Mouse (Mus musculus): ENCODE results near the gene Iqcf1. TPM values are rescaled to one million over a fixed set of nuclear protein-coding genes. Genes with fewer than 3 reads are reported as not detected.
A peak's percentile ranks its signal among the peaks of the same experiment; 100 is the strongest.

The Iqcf1 gene
- polyA plus RNA-seq, 1 experiment from 2014 or later = not detected

DNA sequence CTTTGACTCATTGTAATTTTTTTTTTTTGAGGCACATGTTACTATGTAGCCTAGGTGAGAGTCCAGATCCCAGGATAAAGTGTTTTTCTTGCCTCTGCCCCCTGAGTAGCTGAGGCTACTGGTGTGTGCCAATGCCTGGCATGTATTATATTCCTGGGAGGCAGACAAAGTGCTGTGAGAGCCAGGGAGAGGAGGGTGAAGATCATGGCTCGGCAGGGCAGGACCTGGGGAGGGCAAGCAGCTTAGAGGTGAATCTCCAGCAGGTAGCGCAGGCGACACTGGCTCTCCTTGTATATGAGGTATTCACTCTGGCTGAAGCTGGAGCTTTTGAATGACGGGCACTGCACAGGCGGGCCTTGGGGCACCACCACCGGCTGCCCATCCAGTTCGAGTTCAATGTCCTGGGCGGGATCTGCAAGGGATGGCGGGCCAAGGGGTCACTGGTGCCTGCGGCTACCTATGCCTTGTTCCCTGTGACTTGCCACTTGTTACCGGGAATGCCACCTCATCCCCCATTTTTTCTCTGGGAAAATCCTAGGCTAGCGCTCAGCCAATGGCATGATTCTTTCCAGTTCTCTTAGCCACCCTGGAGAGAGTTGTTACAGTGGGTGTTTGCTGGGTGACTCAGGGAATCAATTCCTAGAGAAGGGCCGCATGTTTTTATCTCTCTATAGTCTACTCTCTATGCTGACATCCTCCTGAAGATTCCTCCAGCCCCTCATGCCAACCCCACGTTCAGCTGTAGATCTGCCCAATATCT, 28.6 kb upstream of the Iqcf1 start:
- Histone ChIP-seq H3K36me3 (ENCODE audit: control insufficient read depth, insufficient read depth, low read length) (no peaks in the 10 kb centered on the region), H3K27me3 (ENCODE audit: control insufficient read depth, insufficient read depth, low read length) (no peaks in the 10 kb centered on the region), H3K9ac (ENCODE audit: low read depth, low read length) (no peak overlapping the region), H3K4me1 (replicated peaks; ENCODE audit: control insufficient read depth, insufficient read depth, low read length) (0 out of 2 replicates have a peak, but pooled peaks cover 4% of the 10 kb centered on the region), H3K4me3 (ENCODE audit: low read depth, low read length) (no peak overlapping the region), H3K4me2 (replicated peaks; ENCODE audit: low read depth, low read length) (no peak overlapping the region), H3K9me3 (ENCODE audit: control insufficient read depth, low read length) (no peaks in the 10 kb centered on the region), H3K27ac (ENCODE audit: low read depth, low read length) (no peak overlapping the region)
- ATAC-seq (ENCODE audit: low FRiP score) = no peak
- WGBS = 64% methylated on average over 14 of the region's 14 CpGs
- no peak for DNase-seq (ENCODE audit: low spot score)

DNA sequence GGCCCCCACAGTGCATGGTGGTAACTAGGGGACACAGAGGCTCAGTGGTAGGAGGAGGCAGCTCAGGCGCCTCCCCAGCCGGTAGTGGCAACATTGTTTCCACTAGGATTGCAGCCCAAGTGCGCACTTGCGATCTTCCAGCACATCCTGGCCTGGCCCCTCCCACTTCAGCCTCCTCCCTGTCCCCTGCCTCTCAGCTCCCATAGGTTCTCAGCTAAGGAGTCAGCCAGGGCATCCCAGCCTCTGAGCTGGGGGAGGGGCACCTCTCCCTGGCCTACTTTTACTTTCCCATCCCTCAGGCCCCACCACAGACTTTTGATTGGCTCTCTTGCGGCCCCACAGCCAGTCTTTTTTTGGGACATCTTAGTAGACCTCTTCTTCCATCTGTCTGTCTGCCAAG, 27.9 kb upstream of the Iqcf1 start:
- Histone ChIP-seq H3K27me3 (ENCODE audit: control insufficient read depth, insufficient read depth, low read length) (no peaks in the 10 kb centered on the region), H3K4me2 (replicated peaks; ENCODE audit: low read depth, low read length) (no peak overlapping the region), H3K4me1 (replicated peaks; ENCODE audit: control insufficient read depth, insufficient read depth, low read length) (0 out of 2 replicates have a peak, but pooled peaks cover 4% of the 10 kb centered on the region), H3K36me3 (ENCODE audit: control insufficient read depth, insufficient read depth, low read length) (no peaks in the 10 kb centered on the region), H3K27ac (ENCODE audit: low read depth, low read length) (no peak overlapping the region), H3K9ac (ENCODE audit: low read depth, low read length) (no peak overlapping the region), H3K4me3 (ENCODE audit: low read depth, low read length) (no peak overlapping the region), H3K9me3 (ENCODE audit: control insufficient read depth, low read length) (no peaks in the 10 kb centered on the region)
- DNase-seq (ENCODE audit: low spot score) (no peak), ATAC-seq (ENCODE audit: low FRiP score) (0 out of 2 replicates have a peak, but pooled peaks have one; percentile 13)
- 11% methylated on average over 5 of the region's 5 CpGs for WGBS

DNA sequence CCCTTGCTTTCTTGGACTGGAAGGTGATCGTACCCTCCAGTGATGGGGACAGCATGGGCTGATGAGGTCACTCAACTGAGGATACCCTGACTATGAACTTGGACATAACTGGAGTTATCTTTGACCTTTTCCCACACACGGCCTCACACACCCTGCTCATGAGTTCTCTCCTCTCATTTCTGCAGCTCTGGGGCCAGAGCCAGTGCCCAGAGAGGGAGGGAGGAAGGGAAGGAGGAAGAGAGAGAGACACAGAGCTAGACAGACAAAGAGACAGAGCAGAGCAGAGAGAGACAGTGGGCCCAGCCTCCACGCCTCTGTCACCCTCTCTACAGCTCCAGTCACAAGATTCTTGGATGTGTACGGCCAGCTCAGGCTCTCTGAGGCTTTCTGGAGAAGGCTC, 27.4 kb upstream of the Iqcf1 start:
- ATAC-seq (ENCODE audit: low FRiP score) (no peak), DNase-seq (ENCODE audit: low spot score) (no peak)
- H3K27ac ChIP-seq (ENCODE audit: low read depth, low read length) = no peak overlapping the region
- H3K9ac ChIP-seq (ENCODE audit: low read depth, low read length) = no peak overlapping the region
- no peaks in the 10 kb centered on the region for H3K27me3 ChIP-seq (ENCODE audit: control insufficient read depth, insufficient read depth, low read length)
- H3K36me3 ChIP-seq (ENCODE audit: control insufficient read depth, insufficient read depth, low read length) = no peaks in the 10 kb centered on the region
- H3K9me3 ChIP-seq (ENCODE audit: control insufficient read depth, low read length) = no peaks in the 10 kb centered on the region
- 0 out of 2 replicates have a peak, but pooled peaks cover 4% of the 10 kb centered on the region for H3K4me1 ChIP-seq (replicated peaks; ENCODE audit: control insufficient read depth, insufficient read depth, low read length)
- no peak overlapping the region for H3K4me2 ChIP-seq (replicated peaks; ENCODE audit: low read depth, low read length)
- 72% methylated on average over 4 of the region's 4 CpGs for WGBS
- no peak overlapping the region for H3K4me3 ChIP-seq (ENCODE audit: low read depth, low read length)

DNA sequence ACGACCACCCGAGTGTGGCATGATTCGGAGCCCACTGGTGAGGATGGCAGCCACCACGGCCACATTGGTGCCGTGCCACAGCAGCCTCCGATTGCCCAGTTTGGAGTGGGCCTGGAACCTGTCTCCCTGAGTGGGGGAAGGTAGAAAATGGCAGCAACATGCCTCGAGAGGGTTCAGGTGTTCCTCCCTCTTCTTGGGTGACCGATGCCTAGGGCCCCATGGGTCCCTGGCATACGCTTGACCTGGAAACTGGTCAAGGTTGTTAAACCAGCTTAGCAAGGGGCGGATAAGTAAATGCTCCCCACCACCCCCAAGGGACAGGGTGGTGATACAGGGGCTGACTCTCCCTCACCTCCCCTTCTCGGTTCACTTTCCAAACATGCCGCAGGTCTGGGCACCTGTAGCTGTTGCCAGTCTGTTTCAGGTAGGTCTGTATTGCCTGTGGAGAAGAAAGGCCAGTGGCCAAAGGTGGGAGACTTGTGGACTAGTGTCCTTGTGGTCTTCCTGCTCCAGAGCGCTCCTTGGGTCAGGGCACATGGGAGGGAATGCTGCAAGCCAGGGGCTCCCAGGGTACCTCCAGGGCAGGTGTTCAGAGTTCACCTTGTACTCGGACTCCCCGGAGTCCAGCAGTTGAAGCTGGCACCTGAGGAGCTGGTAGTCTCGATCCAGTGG, 26.6 kb upstream of the Iqcf1 start:
- WGBS = 86% methylated on average over 16 of the region's 16 CpGs
- Histone ChIP-seq H3K27me3 (ENCODE audit: control insufficient read depth, insufficient read depth, low read length) (no peaks in the 10 kb centered on the region), H3K4me2 (replicated peaks; ENCODE audit: low read depth, low read length) (no peak overlapping the region), H3K4me3 (ENCODE audit: low read depth, low read length) (no peak overlapping the region), H3K9me3 (ENCODE audit: control insufficient read depth, low read length) (no peaks in the 10 kb centered on the region), H3K36me3 (ENCODE audit: control insufficient read depth, insufficient read depth, low read length) (no peaks in the 10 kb centered on the region), H3K27ac (ENCODE audit: low read depth, low read length) (no peak overlapping the region), H3K4me1 (replicated peaks; ENCODE audit: control insufficient read depth, insufficient read depth, low read length) (peaks cover 9% of the 10 kb centered on the region; the same call in 1 of the 2 replicates), H3K9ac (ENCODE audit: low read depth, low read length) (no peak overlapping the region)
- DNase-seq (ENCODE audit: low spot score) (no peak), ATAC-seq (ENCODE audit: low FRiP score) (no peak)

DNA sequence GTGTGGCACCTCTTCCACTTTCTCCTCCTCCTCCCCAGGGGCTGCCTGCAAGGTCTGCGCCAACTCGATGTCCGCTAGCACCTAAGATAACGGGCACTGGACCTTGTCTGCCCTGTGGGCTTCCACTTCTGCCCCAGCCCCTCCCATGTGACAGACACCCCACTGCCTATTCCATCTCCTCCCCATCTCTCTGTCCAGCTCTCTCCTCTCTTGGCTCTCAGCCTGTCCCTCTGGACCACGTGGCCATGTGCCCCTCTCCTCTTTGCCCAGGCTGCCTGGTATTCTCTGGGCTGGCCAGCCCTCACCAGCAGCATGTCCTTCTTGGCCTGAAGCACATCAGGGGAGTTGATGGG, 26.0 kb upstream of the Iqcf1 start:
- 77% methylated on average over 5 of the region's 5 CpGs for WGBS
- no peak overlapping the region for H3K27ac ChIP-seq (ENCODE audit: low read depth, low read length)
- no peak overlapping the region for H3K4me3 ChIP-seq (ENCODE audit: low read depth, low read length)
- no peaks in the 10 kb centered on the region for H3K27me3 ChIP-seq (ENCODE audit: control insufficient read depth, insufficient read depth, low read length)
- H3K9me3 ChIP-seq (ENCODE audit: control insufficient read depth, low read length) = no peaks in the 10 kb centered on the region
- no peaks in the 10 kb centered on the region for H3K36me3 ChIP-seq (ENCODE audit: control insufficient read depth, insufficient read depth, low read length)
- ATAC-seq (ENCODE audit: low FRiP score) (no peak), DNase-seq (ENCODE audit: low spot score) (no peak)
- H3K4me2 ChIP-seq (replicated peaks; ENCODE audit: low read depth, low read length) = no peak overlapping the region
- no peak overlapping the region for H3K9ac ChIP-seq (ENCODE audit: low read depth, low read length)
- peaks cover 9% of the 10 kb centered on the region; the same call in 1 of the 2 replicates for H3K4me1 ChIP-seq (replicated peaks; ENCODE audit: control insufficient read depth, insufficient read depth, low read length)

DNA sequence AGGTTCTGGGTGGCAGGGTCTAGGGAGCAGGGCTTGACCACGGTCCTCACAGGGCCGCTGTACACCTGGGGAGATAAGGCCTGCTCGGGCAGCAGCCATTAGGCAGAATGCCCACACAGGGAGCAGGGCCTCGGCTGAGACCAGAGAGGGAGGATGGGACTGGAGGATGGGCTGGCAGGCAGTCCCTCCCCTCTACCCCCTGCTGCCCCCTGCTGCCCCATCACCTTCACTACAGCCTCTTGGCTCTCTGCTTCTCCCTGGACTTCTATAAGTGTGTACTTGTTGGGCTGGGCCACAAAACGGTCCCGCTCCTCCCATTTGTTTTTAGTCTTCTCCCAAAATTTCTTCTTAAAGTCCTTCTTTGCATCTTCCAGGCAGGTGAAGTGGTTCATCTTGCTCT, 25.3 kb upstream of the Iqcf1 start:
- no peaks in the 10 kb centered on the region for H3K36me3 ChIP-seq (ENCODE audit: control insufficient read depth, insufficient read depth, low read length)
- no peaks in the 10 kb centered on the region for H3K9me3 ChIP-seq (ENCODE audit: control insufficient read depth, low read length)
- peaks cover 9% of the 10 kb centered on the region; the same call in 1 of the 2 replicates for H3K4me1 ChIP-seq (replicated peaks; ENCODE audit: control insufficient read depth, insufficient read depth, low read length)
- H3K27me3 ChIP-seq (ENCODE audit: control insufficient read depth, insufficient read depth, low read length) = no peaks in the 10 kb centered on the region
- H3K9ac ChIP-seq (ENCODE audit: low read depth, low read length) = peak overlapping the region; percentile 40; the same call in 1 of the 2 replicates
- H3K4me2 ChIP-seq (replicated peaks; ENCODE audit: low read depth, low read length) = no peak overlapping the region
- no peak overlapping the region for H3K27ac ChIP-seq (ENCODE audit: low read depth, low read length)
- DNase-seq (ENCODE audit: low spot score) (peak; percentile 81), ATAC-seq (ENCODE audit: low FRiP score) (peak; percentile 12; the same call in 1 of the 2 replicates)
- H3K4me3 ChIP-seq (ENCODE audit: low read depth, low read length) = no peak overlapping the region
- 6% methylated on average over 6 of the region's 6 CpGs for WGBS

DNA sequence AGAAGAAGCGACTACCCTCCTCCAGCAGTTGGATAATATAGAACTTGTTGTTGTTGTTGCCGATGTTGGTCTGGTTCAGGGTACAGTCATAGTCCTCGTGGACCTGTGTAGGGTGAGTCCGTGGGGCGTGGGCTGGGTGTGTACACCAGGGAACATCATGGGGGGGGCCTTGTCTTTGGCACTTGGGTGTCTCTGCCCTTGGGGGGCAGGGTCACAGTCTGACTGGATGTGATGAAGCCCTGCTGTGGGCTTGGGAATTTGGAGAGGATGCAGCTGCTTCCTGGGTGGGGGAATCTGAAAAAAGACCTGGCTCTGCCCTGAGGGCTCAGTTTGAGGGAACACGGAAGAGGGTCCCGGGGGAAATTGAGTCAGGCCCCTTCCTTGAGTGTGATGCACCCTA, 24.7 kb upstream of the Iqcf1 start:
- ATAC-seq (ENCODE audit: low FRiP score) = no peak

DNA sequence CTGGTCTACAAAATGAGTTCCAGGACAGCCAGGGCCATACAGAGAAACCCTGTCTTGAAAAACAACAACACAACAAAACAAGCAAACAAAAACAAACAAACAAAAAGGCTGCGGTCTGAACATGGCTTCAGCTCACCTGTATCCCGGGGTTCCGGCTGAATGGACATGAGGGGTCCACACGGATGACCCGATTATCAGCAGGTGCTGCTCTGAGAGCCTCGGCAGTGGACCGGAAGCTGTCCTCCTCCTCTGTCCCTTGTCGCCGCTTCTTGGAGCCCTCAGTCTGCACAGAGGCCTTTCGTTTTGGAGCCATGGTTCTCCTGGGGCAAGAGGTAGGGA, 24.1 kb upstream of the Iqcf1 start, which contains the start of gene Rrp9:
Gene Rrp9 (plus strand): TSS at position 301 of the 339 bp plus-strand sequence.
- no peak within 1 kb of the TSS for H3K27ac ChIP-seq (ENCODE audit: low read depth, low read length)
- no peaks in the 10 kb centered on the region for H3K36me3 ChIP-seq (ENCODE audit: control insufficient read depth, insufficient read depth, low read length)
- no peaks in the 10 kb centered on the region for H3K9me3 ChIP-seq (ENCODE audit: control insufficient read depth, low read length)
- ATAC-seq (ENCODE audit: low FRiP score) = no peak
- H3K27me3 ChIP-seq (ENCODE audit: control insufficient read depth, insufficient read depth, low read length) = no peaks in the 10 kb centered on the region
- 90% methylated on average over 10 of the region's 10 CpGs for WGBS
- H3K4me3 ChIP-seq (ENCODE audit: low read depth, low read length) = no peak within 1 kb of the TSS
- H3K9ac ChIP-seq (ENCODE audit: low read depth, low read length) = no peak within 1 kb of the TSS
- no peak for DNase-seq (ENCODE audit: low spot score)
- 0 out of 2 replicates have a peak within 1 kb of the TSS, but pooled peaks have one; percentile 19 for H3K4me2 ChIP-seq (replicated peaks; ENCODE audit: low read depth, low read length)
- peaks cover 9% of the 10 kb centered on the region; the same call in 1 of the 2 replicates for H3K4me1 ChIP-seq (replicated peaks; ENCODE audit: control insufficient read depth, insufficient read depth, low read length)

More for the DNA sequence above, 24.7 kb upstream of the Iqcf1 start:
- H3K9me3 ChIP-seq (ENCODE audit: control insufficient read depth, low read length) = no peaks in the 10 kb centered on the region
- H3K36me3 ChIP-seq (ENCODE audit: control insufficient read depth, insufficient read depth, low read length) = no peaks in the 10 kb centered on the region
- no peak overlapping the region for H3K4me3 ChIP-seq (ENCODE audit: low read depth, low read length)
- no peak overlapping the region for H3K27ac ChIP-seq (ENCODE audit: low read depth, low read length)
- no peak for DNase-seq (ENCODE audit: low spot score)
- peaks cover 9% of the 10 kb centered on the region; the same call in 1 of the 2 replicates for H3K4me1 ChIP-seq (replicated peaks; ENCODE audit: control insufficient read depth, insufficient read depth, low read length)
- H3K9ac ChIP-seq (ENCODE audit: low read depth, low read length) = no peak overlapping the region
- no peak overlapping the region for H3K4me2 ChIP-seq (replicated peaks; ENCODE audit: low read depth, low read length)
- H3K27me3 ChIP-seq (ENCODE audit: control insufficient read depth, insufficient read depth, low read length) = no peaks in the 10 kb centered on the region
- WGBS = 60% methylated on average over 7 of the region's 7 CpGs

Measured in hindbrain, embryonic 11.5 days (tissue).